Mouse (Mus musculus): ENCODE measurements at regions not wholly inside any gene's neighbourhood (a gene's known extent, or its start where the extent isn't known, plus 50 kb on each side); places are given as distances from the start of the nearest gene placed in this dataset.

- DNase-seq (ENCODE audit: low spot score in 2 of 2), result no peak
Observed at GRCm38 (mm10) chr15:60104126-60104525, 87.7 kb upstream of the 4933412E24Rik start.

- no peak for DNase-seq (ENCODE audit: low spot score in 2 of 2)
Observed at GRCm38 (mm10) chr15:60101485-60102280, 85.3 kb upstream of the 4933412E24Rik start.

GRCm38 (mm10) chr15:60097141-60097540, 80.7 kb upstream of the 4933412E24Rik start:
- DNase-seq (ENCODE audit: low spot score in 2 of 2), result peak; percentile 54 to 73

- DNase-seq (ENCODE audit: low spot score in 2 of 2), result no peak
Observed at GRCm38 (mm10) chr15:60096131-60096530, 79.7 kb upstream of the 4933412E24Rik start.

- no peak for DNase-seq (ENCODE audit: low spot score in 2 of 2)
Observed at GRCm38 (mm10) chr15:60089921-60090320, 73.5 kb upstream of the 4933412E24Rik start.

GRCm38 (mm10) chr15:60088964-60089899, 72.8 kb upstream of the 4933412E24Rik start:
- no peak for DNase-seq (ENCODE audit: low spot score in 2 of 2)
